Mouse (Mus musculus) gastrocnemius, postnatal 14 days (tissue): ENCODE measurements around the gene Snupn. TPM values are rescaled to one million over a fixed set of nuclear protein-coding genes. Genes with fewer than 3 reads are reported as not detected.
"Not testable (repeated sequence)": the region's sequence is repeated elsewhere in the genome, so short reads cannot be mapped to it uniquely, and the experiment has no call there.

ENCODE experiments used
- DNase-seq: peaks from one replicate; pipeline ENCODE4 v3.0.0; 2021; ENCODE audit warnings: mixed read lengths
- intact Hi-C: fragments of 180-260 bp; cut with DNase I; formaldehyde crosslinking; loops from one replicate; pipeline ENCODE4 v1.15.1; 2025; ENCODE audit warnings: low total_unique reads
- total RNA-seq, 2 experiments: library from RNA; stranded (reverse); gene quantifications; 2 replicates each; pipeline ENCODE4 v1.2.3; 2021

The Snupn gene
- total RNA-seq, 2 experiments from 2014 or later, result 7.3 to 7.4 TPM

DNA sequence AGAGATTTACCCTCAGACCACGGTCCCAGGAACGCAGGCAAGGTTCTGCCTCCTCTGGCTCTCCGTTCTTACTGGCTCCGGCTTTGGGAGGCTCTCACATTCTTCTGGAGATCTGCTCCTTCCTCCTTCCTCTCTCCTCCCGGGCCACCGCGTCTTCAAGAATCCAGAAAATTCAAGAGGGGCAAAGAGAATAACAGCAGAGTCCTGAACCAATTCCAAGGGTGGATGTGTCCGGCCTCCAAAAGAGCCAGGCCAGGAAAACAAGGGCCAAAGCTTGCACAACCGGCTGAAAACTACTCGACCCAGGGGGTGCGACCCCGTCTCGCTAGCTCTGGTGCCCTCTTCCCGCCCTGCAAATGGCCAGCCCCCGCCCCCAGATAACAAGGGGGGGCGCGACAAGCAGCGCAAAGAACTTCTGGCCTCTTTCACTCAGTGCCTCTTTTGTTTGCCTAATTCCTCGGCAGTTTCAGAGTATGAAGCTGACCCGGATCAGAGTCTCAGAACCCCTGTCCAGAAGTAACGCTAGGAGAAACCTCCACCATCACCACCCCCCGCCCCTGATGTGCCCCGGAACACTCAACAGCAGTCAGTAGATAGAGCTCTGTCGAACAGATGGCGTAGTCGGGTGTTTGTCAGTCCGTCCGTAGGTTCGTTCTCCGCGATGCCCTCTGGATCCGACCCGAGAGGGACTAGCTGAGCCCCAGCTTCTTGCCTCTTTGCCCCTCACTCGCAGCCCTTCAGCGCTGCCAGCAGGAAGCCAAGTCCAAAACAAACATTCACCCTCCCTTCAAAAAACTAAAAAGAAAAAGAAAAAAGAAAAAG lies 23.3 kb upstream of the Snupn start:
- DNase-seq, result peak; percentile 43
- intact Hi-C loops, result loop anchor here (5.0 to 10.0 kb wide), 2 partner anchors 35 to 207 kb away; partner anchors contain the start of gene Man2c1

DNA sequence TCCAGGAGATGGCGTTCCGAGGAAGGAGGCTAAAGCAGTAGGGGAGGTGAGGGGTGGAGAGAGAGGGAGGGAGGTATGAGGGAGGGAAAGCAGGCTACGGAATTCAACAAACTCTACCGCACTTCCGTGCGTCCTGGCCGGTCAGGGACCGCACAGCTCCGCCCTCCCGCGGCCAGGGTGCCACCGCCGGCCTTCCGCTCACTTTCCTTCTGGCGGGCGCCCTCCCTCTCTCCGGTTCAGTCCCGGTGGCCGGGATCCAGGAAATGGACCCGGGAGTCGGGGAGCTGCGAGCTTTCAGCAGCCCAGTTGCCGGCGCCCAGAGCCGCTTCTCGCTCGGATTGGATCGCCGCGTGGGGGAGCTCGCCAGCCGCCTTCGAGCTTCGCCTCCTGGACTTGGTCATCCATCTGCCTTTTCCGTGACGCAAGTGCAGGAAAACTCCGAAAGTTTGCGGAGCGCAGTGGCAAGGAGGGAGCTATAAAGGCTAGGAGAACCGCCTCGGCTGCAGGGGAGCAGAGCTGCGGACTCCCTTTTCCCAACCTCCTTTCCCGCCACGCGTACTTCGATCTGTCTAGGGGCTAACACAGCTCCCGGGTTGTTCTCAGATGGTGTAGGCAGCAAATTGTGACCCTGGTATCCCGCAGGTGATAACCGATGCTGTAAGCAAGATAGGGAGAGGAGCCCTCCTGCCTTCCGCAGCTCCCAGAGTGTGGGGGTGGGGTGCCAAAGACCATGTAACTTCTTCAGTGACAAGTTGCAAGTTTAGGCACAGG lies 22.5 kb upstream of the Snupn start, which contains the start of gene Snx33:
Snx33 (minus strand) TSS at position 331 of the 771 bp plus-strand sequence.
- intact Hi-C loops, result loop anchor here (5.0 to 10.0 kb wide), 2 partner anchors 36 to 207 kb away; partner anchors contain the start of gene Man2c1
- peak; percentile 98 for DNase-seq

DNA sequence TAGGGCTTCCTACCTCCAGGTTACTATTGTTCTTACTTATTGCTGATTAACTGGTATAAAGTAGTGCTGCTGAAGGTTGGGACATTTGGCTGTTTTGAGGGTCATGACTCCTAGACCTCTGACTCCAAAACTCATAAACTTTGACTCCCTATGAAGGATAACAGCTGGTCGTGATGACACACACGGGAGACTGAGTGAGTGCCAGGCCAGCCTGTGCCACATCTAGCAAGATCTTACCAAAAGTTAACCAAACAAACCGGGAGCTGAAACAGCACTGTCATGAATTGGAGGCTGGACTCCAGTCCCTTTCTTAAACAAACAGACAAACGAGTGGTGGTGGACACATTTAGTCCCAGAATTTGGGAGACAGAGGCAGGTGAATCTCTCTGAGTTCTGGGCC lies 21.2 kb upstream of the Snupn start:
- DNase-seq, result no peak
- intact Hi-C loops, result loop anchor here (5.0 to 10.0 kb wide), 2 partner anchors 37 to 205 kb away; partner anchors contain the start of gene Man2c1

DNA sequence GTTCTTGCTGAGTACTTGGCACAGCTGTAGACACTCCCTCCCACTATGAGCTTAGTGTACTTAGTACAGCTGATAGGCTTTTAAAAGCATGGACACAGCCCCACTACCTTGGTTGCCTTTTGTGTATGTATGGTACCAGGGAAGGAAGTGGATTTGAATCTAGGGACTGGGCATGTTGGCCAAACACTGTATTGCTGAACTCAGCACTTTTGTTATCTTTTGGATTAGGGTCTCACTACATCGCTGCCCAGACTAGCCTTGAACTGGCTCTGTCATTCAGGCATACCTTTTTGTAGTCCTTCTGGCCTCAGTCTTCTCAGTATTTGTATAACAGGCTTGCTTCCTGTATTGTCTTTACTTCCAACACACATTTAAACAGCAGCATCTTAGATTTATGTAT lies 20.1 kb upstream of the Snupn start:
- no peak for DNase-seq
- intact Hi-C loops, result no loop called here

DNA sequence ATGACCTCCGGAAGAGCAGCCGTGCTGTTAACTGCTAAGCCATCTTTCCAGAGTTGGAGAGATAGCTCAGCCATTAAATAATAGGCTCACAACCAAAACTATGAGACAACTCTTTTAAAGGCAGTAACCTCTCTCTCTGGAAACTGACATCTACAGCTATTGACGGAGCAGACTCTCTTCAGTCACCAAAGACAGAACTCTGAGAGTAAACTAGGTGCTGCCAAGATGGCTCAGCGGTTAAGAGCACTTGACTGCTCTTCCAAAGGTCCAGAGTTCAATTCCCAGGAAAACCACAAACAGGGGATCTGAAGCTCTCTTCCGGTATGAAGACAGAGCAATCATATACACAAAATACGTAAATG lies 13.8 kb upstream of the Snupn start:
- DNase-seq, result no peak
- intact Hi-C loops, result no loop called here

DNA sequence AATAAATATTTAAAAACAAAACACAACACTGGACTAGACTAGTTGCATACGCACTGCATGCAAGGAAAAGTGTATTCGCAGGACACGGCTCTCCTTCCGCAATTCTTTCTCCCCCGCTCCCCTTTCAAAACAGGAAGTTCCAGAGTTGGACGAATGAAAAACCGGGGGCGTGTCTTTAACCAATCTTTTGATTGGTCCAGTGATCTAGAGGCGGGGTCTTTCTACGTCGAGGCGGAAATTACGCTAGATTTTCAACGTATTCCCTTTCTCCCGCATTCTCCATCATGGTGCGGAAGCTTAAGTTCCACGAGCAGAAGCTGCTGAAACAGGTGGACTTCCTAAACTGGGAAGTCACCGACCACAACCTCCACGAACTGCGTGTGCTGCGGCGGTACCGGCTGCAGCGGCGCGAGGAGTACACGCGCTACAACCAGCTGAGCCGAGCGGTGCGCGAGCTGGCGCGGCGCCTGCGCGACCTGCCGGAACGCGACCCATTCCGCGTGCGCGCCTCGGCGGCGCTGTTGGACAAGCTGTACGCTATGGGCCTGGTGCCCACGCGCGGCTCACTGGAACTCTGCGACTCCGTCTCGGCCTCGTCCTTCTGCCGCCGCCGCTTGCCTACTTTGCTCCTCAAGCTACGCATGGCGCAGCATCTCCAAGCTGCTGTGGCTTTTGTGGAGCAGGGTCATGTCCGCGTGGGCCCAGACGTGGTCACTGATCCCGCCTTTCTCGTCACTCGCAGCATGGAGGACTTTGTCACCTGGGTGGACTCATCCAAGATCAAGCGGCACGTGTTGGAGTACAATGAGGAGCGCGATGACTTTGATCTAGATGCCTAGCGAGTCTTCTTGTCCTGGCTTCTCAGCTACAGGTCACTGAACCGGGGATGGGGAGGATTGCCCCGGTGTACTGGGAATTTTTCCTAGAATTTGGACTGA lies 13.2 kb upstream of the Snupn start, which contains the start of gene Imp3:
Imp3 (plus strand) TSS at position 253 of the 938 bp plus-strand sequence.
- DNase-seq, result peak; percentile 83
- intact Hi-C loops, result no loop called here

DNA sequence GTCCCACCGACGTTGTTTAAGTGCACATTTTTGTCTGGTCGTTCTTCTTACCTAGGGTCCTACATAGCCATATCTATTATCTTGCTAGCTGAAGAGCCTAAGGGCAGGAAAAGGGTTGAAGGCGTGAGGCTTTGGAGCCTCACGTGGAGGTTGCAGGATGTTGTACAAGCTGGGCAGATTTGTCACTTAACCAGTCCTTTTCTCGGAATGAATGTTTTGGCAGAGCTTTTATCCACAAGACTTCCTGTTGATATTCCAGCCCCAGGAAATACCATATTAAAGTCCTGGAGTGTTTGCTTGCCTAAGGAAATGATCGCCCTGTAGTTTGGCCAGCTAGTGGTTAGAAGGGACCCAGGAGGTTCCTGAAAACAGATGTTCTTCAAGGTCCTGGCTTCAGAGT lies 12.3 kb upstream of the Snupn start:
- intact Hi-C loops, result no loop called here
- no peak for DNase-seq

DNA sequence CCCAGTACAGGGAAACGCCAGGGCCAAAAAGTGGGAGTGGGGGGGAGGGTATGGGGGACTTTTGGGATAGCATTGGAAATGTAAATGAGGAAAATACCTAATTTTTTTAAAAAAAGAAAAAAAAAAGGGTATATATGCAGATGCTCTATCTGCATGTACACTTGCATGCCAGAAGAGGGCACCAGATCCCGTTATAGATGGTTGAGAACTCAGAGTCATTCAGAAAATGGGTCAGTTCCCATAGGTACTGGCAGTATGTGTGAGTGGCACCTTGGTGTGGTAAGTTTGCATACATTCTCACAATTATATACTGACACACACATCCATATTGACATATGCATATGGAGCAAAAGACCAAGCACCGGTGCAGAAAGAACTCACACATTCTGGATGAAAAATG lies 3.2 kb upstream of the Snupn start:
- intact Hi-C loops, result not testable (repeated sequence)
- peak; percentile 24 for DNase-seq

DNA sequence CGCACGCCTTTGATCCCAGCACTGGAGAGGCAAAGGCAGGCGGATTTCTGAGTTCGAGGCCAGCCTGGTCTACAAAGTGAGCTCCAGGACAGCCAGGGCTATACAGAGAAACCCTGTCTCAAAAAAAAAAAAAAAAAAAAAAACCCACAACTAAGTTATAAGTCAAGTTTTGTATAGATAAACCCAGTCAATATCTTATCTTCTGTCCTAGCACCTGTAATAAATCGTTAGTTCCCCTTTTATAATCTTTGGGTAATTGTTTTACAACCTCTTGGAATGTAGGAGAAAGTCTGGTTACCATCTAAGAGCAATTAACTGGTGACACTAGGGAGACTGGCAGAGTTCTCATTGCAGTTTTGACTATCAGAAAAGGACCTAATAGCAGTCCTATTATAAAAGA lies 2.0 kb upstream of the Snupn start:
- intact Hi-C loops, DNase-seq: not testable (repeated sequence)

DNA sequence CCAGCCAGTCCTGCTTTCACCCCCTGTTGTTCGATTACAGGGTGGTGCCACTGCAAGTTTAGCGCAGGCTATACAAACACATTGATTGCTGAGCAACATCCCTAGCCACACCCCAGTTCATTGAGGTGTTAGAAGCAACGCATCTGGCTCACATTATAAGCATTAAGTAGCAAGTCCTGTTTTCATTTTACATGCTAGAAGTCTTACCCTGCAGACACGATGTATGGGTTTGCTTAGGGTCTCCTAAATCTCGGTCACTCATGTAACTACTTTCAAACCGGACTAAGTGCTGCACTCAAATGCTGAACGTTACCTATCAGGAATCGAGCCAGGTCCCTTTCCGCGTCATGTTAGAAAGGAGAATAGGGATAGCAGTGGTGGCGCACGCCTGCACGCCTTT lies 911 bp upstream of the Snupn start:
- no peak for DNase-seq
- intact Hi-C loops, result loop anchor here (10.0 kb wide), 1 partner anchor 75 kb away; no protein-coding TSS in a partner anchor

DNA sequence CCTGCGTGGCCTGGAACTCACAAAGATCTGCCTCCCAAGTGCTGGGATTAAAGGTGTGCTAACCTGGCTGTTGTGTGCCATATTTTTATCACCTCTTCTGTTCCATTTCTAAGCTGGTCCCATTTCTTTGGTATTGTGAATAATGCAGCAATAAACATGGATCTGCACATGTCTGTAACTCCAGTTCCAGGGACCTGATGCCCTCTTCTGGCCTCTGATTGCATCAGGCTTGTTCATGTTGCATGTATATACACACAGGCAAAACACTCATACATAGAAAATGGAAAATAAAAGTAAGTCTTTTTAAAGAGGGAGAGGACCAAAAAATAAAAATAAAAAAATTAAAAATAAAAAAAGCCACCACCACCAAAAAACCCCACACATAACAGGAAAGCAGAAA lies 2.9 kb downstream of the Snupn start:
- DNase-seq, result no peak

DNA sequence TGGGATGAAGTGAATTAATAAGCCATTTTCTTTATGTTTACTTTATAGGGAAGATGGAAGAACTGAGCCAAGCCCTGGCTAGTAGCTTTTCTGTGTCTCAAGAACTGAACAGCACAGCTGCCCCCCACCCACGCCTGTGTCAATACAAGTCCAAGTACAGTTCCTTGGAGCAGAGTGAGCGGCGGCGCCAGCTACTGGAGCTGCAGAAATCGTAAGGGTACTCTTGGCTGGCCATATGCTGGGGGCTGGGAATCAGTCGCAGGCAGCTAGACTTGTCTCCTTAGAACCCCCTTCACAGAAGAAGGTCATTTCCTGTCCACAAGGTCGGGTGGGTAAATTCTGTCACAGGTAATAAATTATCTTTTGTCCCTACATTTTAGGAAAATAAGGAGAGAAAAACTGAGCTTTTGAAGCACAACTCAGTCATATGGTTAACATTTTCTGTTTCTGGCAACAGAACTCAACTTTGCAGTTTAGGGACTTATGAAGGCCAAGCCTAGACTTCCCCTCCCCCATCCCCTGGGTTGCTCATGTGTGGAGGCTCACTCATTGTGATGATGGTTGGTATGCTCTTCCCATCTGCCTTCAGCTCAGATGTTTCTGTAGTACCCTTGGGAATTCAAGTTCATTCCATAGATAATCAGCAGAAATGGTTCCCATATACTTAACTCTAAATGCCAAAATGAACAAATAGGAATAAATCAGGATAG lies 6.4 kb downstream of the Snupn start:
- DNase-seq, result peak; percentile 24
- intact Hi-C loops, result loop anchor here (10.0 kb wide), 1 partner anchor 68 kb away; no protein-coding TSS in a partner anchor

More for the DNA sequence above, 2.9 kb downstream of the Snupn start:
- intact Hi-C loops, result loop anchor here (10.0 kb wide), 1 partner anchor 71 kb away; no protein-coding TSS in a partner anchor

DNA sequence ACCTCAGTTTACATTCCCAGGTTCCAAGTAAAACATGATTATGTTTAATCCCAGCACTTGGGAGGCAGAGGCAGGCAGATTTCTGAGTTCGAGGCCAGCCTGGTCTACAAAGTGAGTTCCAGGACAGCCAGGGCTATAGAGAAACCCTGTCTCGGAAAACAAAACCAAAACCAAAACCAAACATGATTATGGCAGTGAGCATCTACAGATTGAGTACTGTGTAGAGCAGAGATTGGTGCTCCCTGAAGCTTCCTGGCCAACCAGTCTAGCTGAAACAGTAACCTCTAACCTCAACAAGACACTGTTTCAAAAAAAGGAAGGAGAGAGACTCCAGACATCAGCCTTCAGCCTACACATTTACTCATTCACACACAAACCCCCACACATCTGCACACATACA lies 8.0 kb downstream of the Snupn start:
- intact Hi-C loops, result loop anchor here (10.0 kb wide), 1 partner anchor 66 kb away; no protein-coding TSS in a partner anchor
- DNase-seq, result no peak

DNA sequence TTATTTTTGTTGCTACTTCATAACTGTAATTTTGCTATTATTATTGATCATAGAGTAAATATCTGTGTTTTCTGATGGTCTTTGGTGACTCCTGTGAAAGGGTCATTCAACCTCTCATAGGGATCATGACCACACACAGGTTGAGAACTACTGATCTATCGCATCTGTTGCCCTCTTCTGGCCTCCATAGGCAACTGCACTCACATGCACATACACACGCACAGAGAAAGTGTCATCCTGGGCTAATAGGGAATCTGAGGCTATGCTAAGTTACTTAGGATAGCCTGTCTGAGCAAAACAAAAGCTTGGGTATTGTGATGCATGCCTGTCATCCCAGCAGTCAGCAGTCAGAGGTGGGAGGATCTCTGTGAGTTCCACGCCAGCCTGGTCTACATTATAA lies 10.9 kb downstream of the Snupn start:
- intact Hi-C loops, result no loop called here
- DNase-seq, result no peak

DNA sequence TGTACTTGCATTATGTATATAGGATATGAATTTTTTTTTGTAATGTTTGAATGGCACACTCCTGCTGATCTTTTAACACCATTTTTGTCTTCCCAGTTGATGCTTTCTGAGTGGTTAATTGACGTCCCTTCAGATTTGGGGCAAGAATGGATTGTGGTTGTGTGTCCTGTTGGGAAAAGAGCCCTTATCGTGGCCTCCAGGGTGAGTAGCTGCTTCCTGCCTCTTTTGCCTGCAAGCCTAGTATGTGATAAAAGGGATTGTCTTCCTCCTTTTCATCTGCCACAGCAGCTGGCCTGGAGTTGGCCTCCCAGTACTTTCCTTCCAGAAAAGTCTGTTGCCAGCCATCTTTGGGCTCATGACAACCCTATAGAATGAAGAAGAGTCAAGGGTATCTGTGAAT lies 19.5 kb downstream of the Snupn start:
- intact Hi-C loops, result no loop called here

DNA sequence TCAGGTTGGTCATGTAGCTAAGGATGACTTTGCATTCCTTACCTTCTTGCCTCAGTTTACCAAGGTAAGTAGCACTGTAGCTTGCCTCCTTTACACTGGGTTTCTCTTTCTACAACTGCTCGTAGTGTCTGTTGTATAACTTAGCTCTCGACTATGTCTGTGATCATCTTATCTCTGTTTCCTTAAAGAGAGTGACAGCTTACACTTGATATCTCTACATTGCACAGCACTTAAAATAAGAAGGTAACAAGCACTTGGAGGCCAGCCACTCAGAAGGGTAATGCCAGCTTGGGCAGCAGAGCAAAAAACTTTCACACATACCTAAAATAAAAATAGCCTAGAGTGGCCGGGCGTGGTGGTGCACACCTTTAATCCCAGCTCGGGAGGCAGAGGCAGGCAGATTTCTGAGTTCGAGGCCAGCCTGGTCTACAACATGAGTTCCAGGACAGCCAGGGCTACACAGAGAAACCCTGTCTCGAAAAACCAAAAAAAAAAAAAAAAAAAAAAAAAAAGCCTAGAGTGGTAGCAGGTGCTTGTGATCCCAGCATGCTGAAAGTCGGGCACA lies 23.4 kb downstream of the Snupn start:
- no peak for DNase-seq
- intact Hi-C loops, result no loop called here

More for the DNA sequence above, 19.5 kb downstream of the Snupn start:
- DNase-seq, result no peak

DNA sequence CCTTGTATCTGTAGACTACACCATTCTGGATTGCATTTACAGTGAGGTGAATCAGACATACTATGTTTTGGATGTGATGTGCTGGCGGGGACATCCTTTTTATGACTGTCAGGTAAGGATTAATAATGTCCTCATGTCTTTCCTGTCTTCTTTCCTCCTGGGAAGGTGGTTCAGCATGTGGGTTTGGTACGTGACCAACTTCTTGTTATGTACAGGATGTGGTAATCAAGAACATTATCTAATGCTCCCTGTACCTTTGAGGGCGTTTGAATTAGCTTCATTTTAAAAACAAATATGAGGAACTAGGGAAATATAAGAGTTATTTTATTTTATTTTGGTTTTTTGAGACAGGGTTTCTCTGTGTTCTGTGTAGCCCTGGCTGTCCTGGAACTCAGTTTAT lies 24.5 kb downstream of the Snupn start:
- no peak for DNase-seq
- intact Hi-C loops, result no loop called here

DNA sequence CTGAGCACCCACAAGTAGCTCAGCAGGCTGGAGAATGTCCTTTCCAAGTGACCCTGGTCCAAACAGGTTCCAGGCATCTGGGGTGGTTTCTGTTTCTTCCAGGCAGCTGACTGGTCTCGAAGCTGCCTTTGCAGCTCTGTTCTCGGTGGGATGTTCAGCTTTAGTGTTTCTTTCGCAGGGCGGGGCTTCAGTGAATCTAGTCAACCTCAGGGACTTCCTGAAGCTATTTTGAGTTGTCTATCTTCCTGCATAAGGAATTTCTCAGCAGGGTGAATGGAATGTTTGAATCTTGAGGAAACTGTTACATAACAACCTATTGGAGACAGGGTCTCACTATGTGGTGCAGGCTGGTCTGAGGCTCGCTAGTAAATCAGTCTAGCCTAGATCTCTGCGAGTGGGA lies 29.5 kb downstream of the Snupn start:
- intact Hi-C loops, result no loop called here
- DNase-seq, result no peak
